ENCODE assay signal across 8 mouse cellular contexts in the genomic region with DNA sequence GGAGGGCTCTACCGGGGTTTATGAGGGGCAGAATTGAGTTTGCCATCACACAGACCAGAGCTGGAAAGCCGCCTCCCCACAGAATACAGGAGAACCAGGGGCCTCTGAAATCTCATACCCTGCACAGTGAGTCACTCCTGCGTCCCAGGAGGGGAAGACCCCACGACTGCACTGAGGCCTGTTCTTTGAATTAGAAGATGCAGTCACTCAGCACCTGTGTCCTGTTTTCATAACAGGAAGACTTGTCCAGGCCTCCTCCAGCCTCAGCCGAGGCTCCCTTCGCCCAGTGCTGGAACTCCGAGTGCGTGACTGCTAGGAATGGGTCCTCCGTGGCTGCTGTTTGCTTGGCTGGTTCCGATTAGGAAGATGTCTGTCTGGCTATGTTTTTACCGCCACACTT. TPM values are rescaled to one million over a fixed set of nuclear protein-coding genes. Genes with fewer than 3 reads are reported as not detected.
A peak's percentile ranks its signal among the peaks of the same experiment; 100 is the strongest.
DNase-seq lines count a peak whose midpoint lies in the region; ATAC-seq and TF ChIP-seq lines count a peak whose summit lies in the region.

No protein-coding gene starts in this region.

- no peaks in the 10 kb centered on the region for H3K9me3 ChIP-seq in forebrain, embryonic 10.5 days
- H3K9me3 ChIP-seq in forebrain, embryonic 11.5 days (ENCODE audit: control insufficient read depth, low read length) = no peaks in the 10 kb centered on the region
- no peaks in the 10 kb centered on the region for H3K9me3 ChIP-seq in limb, embryonic 13.5 days

- no peak overlapping the region for H3K9ac ChIP-seq in forebrain, embryonic 11.5 days (ENCODE audit: low read length)
- peak overlapping the region; percentile 48; the same call in 1 of the 2 replicates for H3K9ac ChIP-seq in heart, adult 2 months (ENCODE audit: low read depth, low read length)
- no peak overlapping the region for H3K9ac ChIP-seq in limb, embryonic 13.5 days

- H3K4me2 ChIP-seq in forebrain, embryonic 11.5 days (ENCODE audit: low read depth, low read length, severe bottlenecking) = no peak overlapping the region
- H3K4me2 ChIP-seq in limb, embryonic 13.5 days (replicated peaks) = peak overlapping the region; percentile 19; the same call in 1 of the 2 replicates

- H3K27me3 ChIP-seq in forebrain, embryonic 10.5 days (ENCODE audit: poor library complexity, severe bottlenecking) = no peaks in the 10 kb centered on the region
- H3K27me3 ChIP-seq in forebrain, embryonic 11.5 days (ENCODE audit: control insufficient read depth, insufficient read depth, low read length) = no peaks in the 10 kb centered on the region
- H3K27me3 ChIP-seq in heart, adult 2 months (ENCODE audit: control insufficient read depth, insufficient read depth, low read length) = no peaks in the 10 kb centered on the region
- H3K27me3 ChIP-seq in limb, embryonic 13.5 days = no peaks in the 10 kb centered on the region
- H3K27me3 ChIP-seq in cerebellum, adult 2 months (ENCODE audit: control insufficient read depth, insufficient read depth, low read length) = no peaks in the 10 kb centered on the region

- H3K79me2 ChIP-seq in heart, adult 2 months (replicated peaks; ENCODE audit: control insufficient read depth, insufficient read depth, low read length) = peaks cover 6% of the 10 kb centered on the region; the same call in 1 of the 2 replicates

- no peak for ATAC-seq in forebrain, embryonic 11.5 days (replicated peaks; ENCODE audit: low FRiP score)
- ATAC-seq in limb, embryonic 13.5 days (ENCODE audit: low FRiP score, low read depth) = no peak

- H3K4me1 ChIP-seq in forebrain, embryonic 10.5 days = peaks cover 70% of the 10 kb centered on the region
- H3K4me1 ChIP-seq in forebrain, embryonic 11.5 days (replicated peaks; ENCODE audit: control insufficient read depth, insufficient read depth, low read length) = peaks cover 8% of the 10 kb centered on the region
- peaks cover 48% of the 10 kb centered on the region for H3K4me1 ChIP-seq in heart, adult 2 months (ENCODE audit: control insufficient read depth, insufficient read depth, low read length)
- peaks cover 67% of the 10 kb centered on the region for H3K4me1 ChIP-seq in limb, embryonic 13.5 days
- H3K4me1 ChIP-seq in cerebellum, adult 2 months (ENCODE audit: control insufficient read depth, insufficient read depth, low read length) = peaks cover 3% of the 10 kb centered on the region; the same call in 1 of the 2 replicates

- H3K27ac ChIP-seq in forebrain, embryonic 10.5 days = peak overlapping the region; percentile 76
- H3K27ac ChIP-seq in forebrain, embryonic 11.5 days (ENCODE audit: low read depth, low read length) = no peak overlapping the region; the same call in 1 of the 2 replicates
- peak overlapping the region; percentile 82 for H3K27ac ChIP-seq in heart, adult 2 months
- peak overlapping the region; percentile 39; the same call in 1 of the 2 replicates for H3K27ac ChIP-seq in limb, embryonic 13.5 days
- no peak overlapping the region for H3K27ac ChIP-seq in cerebellum, adult 2 months (ENCODE audit: insufficient read depth, low read length)

- H3K36me3 ChIP-seq in forebrain, embryonic 10.5 days (replicated peaks) = peaks cover 21% of the 10 kb centered on the region
- no peaks in the 10 kb centered on the region for H3K36me3 ChIP-seq in forebrain, embryonic 11.5 days (ENCODE audit: control insufficient read depth, insufficient read depth, low read length)
- peaks cover 22% of the 10 kb centered on the region for H3K36me3 ChIP-seq in heart, adult 2 months (ENCODE audit: control insufficient read depth, insufficient read depth, low read length)
- H3K36me3 ChIP-seq in limb, embryonic 13.5 days = peaks cover 5% of the 10 kb centered on the region; the same call in 1 of the 2 replicates

- WGBS in forebrain, embryonic 10.5 days = 66% methylated on average over 11 of the region's 11 CpGs
- WGBS in forebrain, embryonic 11.5 days = 65% methylated on average over 11 of the region's 11 CpGs
- 40% methylated on average over 11 of the region's 11 CpGs for WGBS in heart, adult 2 months
- WGBS in limb, embryonic 13.5 days = 42% methylated on average over 11 of the region's 11 CpGs
- 56% methylated on average over 11 of the region's 11 CpGs for WGBS in cerebellum, adult 2 months

- TF ChIP-seq EP300 in heart, adult 2 months (IDR thresholded peaks at IDR 0.05; ENCODE audit: insufficient read depth, low read depth, low read length) = peak; percentile 69

- no peak overlapping the region for H3K4me3 ChIP-seq in forebrain, embryonic 10.5 days
- H3K4me3 ChIP-seq in forebrain, embryonic 11.5 days (ENCODE audit: low read depth, low read length) = no peak overlapping the region
- no peak overlapping the region for H3K4me3 ChIP-seq in heart, adult 2 months
- H3K4me3 ChIP-seq in limb, embryonic 13.5 days = no peak overlapping the region
- H3K4me3 ChIP-seq in cerebellum, adult 2 months (replicated peaks; ENCODE audit: insufficient read depth, low read depth, low read length) = no peak overlapping the region

- peak; percentile 41; the same call in 1 of the 2 replicates for TF ChIP-seq POLR2A in heart, adult 2 months (IDR thresholded peaks at IDR 0.05; ENCODE audit: insufficient read depth, low read depth, low read length)
- TF ChIP-seq POLR2A in cerebellum, adult 2 months (IDR thresholded peaks at IDR 0.05; ENCODE audit: borderline replicate concordance, insufficient read depth, low read length) = no peak

- TF ChIP-seq CTCF in heart, adult 2 months (IDR thresholded peaks at IDR 0.05) = no peak
- TF ChIP-seq CTCF in cerebellum, adult 2 months (IDR thresholded peaks at IDR 0.05; ENCODE audit: borderline replicate concordance, insufficient read depth, low read depth, low read length) = no peak

- intact Hi-C loops in heart, adult 2 months (cut with DNase I) = no loop called here

- no peak for DNase-seq in forebrain, embryonic 10.5 days (ENCODE audit: extremely low spot score, low spot score)
- DNase-seq in forebrain, embryonic 11.5 days (ENCODE audit: low spot score) = no peak
- DNase-seq in 3T3-L1 (ENCODE audit: low read depth, low spot score) = peak; percentile 71
- peak; percentile 55 to 59 for DNase-seq in heart, adult 2 months
- no peak for DNase-seq in cerebellum, adult 2 months
- DNase-seq in right cerebral cortex, adult 2 months (ENCODE audit: low spot score in 2 of 2) = no peak
- no peak for DNase-seq in right cerebral cortex, postnatal 36 days (ENCODE audit: low spot score in 2 of 2)

RNA-seq across cellular contexts. Expression of gene Pxdn, which starts 16.6 kb away (rescaled TPM):
- 72.1 and 80.4 TPM in 2 replicates for polyA plus RNA-seq in forebrain, embryonic 10.5 days (2016; fragmentation: Nextera tagmentation; extraction: Ambion mirVana)
- 66.1 and 73.7 TPM in 2 replicates for polyA plus RNA-seq in forebrain, embryonic 11.5 days (2014; fragmentation: Nextera tagmentation; extraction: Ambion mirVana)
- 10 to 100 TPM; 28.7 to 41.0 TPM for total RNA-seq in heart, adult 2 months (2021)
- polyA plus RNA-seq in heart, adult 2 months (2012; rRNA removed) = 69.4 and 92.3 TPM in 2 replicates
- polyA plus RNA-seq in limb, embryonic 13.5 days (2015; fragmentation: Nextera tagmentation; extraction: Ambion mirVana) = 124 and 143 TPM in 2 replicates
- polyA plus RNA-seq in cerebellum, adult 2 months (2012; rRNA removed) = 11.9 and 12.1 TPM in 2 replicates

Comparison
In these comparisons a context has a peak if more than half of its experiments do, and no peak if none do; other contexts are left out.
1. H3K27ac ChIP-seq: peak in forebrain, embryonic 10.5 days (single experiment), heart, adult 2 months (single experiment) and limb, embryonic 13.5 days (single experiment); none in forebrain, embryonic 11.5 days (single experiment) and cerebellum, adult 2 months (single experiment).
2. DNase-seq: peak in 3T3-L1 (single experiment) and heart, adult 2 months (2 of 2); none in forebrain, embryonic 10.5 days (single experiment), forebrain, embryonic 11.5 days (single experiment), cerebellum, adult 2 months (0 of 2), right cerebral cortex, adult 2 months (0 of 2) and right cerebral cortex, postnatal 36 days (0 of 2).